Mouse (Mus musculus): ENCODE results near the gene Thy1. TPM values are rescaled to one million over a fixed set of nuclear protein-coding genes. Genes with fewer than 3 reads are reported as not detected.
A peak's percentile ranks its signal among the peaks of the same experiment; 100 is the strongest.

Gene Thy1
- polyA plus RNA-seq (2017; shearing (Covaris generic)) = 100 to 1,000 TPM; 107 to 154 TPM

GRCm38 (mm10) chr9:44042836-44043707 is at the start of gene Thy1:
Thy1 (plus strand) TSS chr9:44043384.
- ATAC-seq = peak; percentile 63

GRCm38 (mm10) chr9:43997681-43998080 is 45.5 kb upstream of the Thy1 start:
- no peak for ATAC-seq

GRCm38 (mm10) chr9:43998851-43999250 is 44.3 kb upstream of the Thy1 start:
- no peak for ATAC-seq

GRCm38 (mm10) chr9:44004362-44004761 is 38.8 kb upstream of the Thy1 start:
- ATAC-seq = no peak

- ATAC-seq = no peak
Observed at GRCm38 (mm10) chr9:44005305-44005704, 37.9 kb upstream of the Thy1 start.

- ATAC-seq = no peak
Observed at GRCm38 (mm10) chr9:44007323-44007722, 35.9 kb upstream of the Thy1 start.

- ATAC-seq = no peak
Observed at GRCm38 (mm10) chr9:44007991-44008390, 35.2 kb upstream of the Thy1 start.

GRCm38 (mm10) chr9:44010900-44011299 is 32.3 kb upstream of the Thy1 start:
- ATAC-seq = no peak

GRCm38 (mm10) chr9:44011668-44012067 is 31.5 kb upstream of the Thy1 start:
- ATAC-seq = no peak

GRCm38 (mm10) chr9:44012164-44012563 is 31.0 kb upstream of the Thy1 start:
- no peak for ATAC-seq

- ATAC-seq = peak; percentile 55
Observed at GRCm38 (mm10) chr9:44012761-44013301, 30.4 kb upstream of the Thy1 start.

- no peak for ATAC-seq
Observed at GRCm38 (mm10) chr9:44013781-44014180, 29.4 kb upstream of the Thy1 start.

GRCm38 (mm10) chr9:44016304-44016703 is 26.9 kb upstream of the Thy1 start:
- ATAC-seq = no peak

GRCm38 (mm10) chr9:44017846-44018245 is 25.3 kb upstream of the Thy1 start:
- ATAC-seq = peak; percentile 65

- ATAC-seq = peak; percentile 48
Observed at GRCm38 (mm10) chr9:44020001-44020400, 23.2 kb upstream of the Thy1 start.

GRCm38 (mm10) chr9:44022100-44022847 is 20.9 kb upstream of the Thy1 start:
- ATAC-seq = peak; percentile 67

GRCm38 (mm10) chr9:44024096-44024495 is 19.1 kb upstream of the Thy1 start:
- ATAC-seq = no peak

- ATAC-seq = peak; percentile 25
Observed at GRCm38 (mm10) chr9:44029580-44030236, 13.5 kb upstream of the Thy1 start.

GRCm38 (mm10) chr9:44030646-44031045 is 12.5 kb upstream of the Thy1 start:
- ATAC-seq = no peak

GRCm38 (mm10) chr9:44031079-44031478 is 12.1 kb upstream of the Thy1 start:
- peak; percentile 78 for ATAC-seq

- ATAC-seq = no peak
Observed at GRCm38 (mm10) chr9:44031946-44032345, 11.2 kb upstream of the Thy1 start.

- no peak for ATAC-seq
Observed at GRCm38 (mm10) chr9:44033317-44033716, 9.9 kb upstream of the Thy1 start.

Measured in CD4-positive, CD25-positive, alpha-beta regulatory T cell, adult 4 months (primary cell).